Mouse (Mus musculus) lung, postnatal 25 days (tissue): ENCODE results near the gene Gipc1.

Experiments used
- DNase-seq: peaks from one replicate; pipeline ENCODE4 v3.0.0; 2022; ENCODE audit warnings: low spot score

Gipc1 gene

DNA sequence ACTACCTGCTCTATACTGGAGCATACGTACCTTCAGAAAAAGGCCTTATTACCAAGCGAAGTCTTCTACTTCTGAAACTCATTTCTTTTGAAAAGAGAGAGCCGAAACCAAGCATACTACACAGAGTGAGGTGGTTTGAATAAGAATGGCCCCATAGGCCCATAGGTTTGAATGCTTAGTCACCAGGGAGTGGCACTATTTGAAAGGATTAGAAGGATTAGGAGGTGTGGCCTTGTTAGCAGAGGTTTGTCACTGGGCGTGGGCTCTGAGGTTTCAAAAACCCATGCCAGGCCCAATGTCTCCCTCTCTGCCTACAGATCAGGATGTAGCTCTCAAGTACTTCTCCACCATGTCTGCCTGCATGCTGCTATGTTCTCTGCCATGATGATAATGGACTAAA lies 4.4 kb upstream of the Gipc1 start:
- no peak for DNase-seq

DNA sequence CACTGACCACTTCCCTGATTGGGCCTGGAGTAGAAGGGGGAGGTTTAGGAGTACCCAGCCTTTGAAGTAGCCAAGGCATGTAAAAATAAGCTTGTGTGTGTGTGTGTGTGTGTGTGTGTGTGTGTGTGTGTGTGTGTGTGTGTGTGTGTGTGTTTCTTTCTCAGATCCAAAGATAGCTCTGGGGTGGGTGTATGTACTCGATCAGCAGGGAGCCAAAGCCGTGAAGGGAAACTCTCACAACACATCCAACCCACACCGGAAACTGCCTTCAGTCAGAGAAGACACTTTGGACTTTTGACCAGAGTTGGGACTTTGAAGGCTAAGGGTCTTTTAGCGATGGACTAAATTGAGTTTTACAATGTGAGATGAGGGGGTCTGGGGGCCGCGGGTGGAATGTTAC lies 2.8 kb upstream of the Gipc1 start:
- DNase-seq: no peak

DNA sequence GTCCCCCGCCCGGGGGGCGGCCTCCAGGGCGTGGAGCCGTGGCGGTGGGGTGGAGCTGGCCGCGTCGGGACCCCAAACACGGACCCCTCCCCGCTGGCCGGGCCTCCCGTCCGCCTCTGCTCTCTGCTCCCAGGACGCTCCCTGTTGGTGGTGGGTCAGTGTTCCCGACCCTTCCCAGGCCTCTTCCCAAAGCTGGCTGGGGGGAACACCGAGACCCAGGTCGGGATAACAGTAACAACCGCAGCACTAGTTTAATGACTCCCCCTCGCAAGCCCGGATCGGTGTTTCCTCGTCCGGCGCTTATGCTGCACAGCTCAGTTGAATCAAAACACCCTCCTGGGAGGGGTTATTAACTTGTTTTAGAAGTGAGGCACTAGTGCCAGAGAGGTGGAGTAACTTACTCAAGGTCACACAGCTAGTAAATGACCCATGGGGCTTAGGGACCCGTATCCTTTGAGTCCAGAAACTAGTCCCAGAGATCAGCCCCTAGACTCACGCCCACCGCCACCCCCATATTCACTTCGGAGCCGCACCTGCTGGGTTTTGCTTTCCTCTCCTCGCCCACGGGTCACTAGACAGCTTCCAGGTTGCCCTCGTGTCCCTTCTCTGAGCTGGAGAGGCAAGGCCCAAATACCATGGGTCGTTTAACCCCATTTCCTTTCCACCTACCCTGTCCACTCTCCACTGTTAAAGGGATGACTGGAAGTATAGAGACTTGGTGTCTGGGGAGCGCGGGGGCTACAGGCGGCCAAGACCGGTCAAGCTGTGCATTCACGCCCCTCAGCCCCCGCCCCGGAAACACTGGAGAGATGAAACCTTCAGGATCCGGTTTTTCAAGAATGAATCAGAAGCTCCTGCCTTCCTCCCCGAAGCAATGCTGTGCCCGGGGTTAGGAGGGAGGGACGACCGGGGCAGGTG lies 526 bp downstream of the Gipc1 start:
- DNase-seq: no peak

DNA sequence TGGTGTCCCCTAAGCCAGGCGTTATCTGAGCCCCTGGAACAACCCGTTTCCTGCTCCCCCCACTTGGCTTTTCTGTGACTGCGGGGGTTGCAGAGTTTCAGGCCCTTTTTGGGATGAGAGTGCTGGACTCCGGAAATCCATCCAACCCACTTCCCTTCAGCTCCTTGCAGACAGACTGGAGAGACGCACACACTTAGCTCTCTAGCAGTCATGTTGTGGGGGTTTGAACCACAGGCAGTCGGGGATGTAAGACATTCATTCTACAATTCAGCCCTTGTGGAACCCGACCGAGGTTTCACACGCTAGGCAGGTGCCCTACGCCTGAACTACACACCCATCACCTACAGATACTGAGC lies 1.2 kb downstream of the Gipc1 start:
- no peak for DNase-seq

DNA sequence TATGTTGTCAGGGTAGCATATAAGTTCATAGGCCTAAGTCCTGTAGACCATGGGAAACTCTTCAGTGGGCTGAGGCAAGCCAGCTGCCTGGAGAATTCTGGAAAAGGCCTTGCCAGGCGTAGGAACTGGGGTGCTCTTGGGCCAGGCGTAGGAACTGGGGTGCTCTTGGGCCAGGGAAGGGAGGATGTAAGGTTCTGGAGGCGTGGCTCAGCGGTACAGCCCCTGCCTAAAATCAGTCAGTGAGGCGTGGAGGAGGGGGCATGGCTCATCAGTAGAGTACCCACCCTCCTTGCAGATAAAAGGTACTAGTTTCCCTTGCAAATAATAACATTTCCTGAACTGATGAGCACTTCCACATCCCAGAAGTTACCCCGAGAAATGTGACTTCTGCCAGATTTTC lies 2.2 kb downstream of the Gipc1 start:
- no peak for DNase-seq

DNA sequence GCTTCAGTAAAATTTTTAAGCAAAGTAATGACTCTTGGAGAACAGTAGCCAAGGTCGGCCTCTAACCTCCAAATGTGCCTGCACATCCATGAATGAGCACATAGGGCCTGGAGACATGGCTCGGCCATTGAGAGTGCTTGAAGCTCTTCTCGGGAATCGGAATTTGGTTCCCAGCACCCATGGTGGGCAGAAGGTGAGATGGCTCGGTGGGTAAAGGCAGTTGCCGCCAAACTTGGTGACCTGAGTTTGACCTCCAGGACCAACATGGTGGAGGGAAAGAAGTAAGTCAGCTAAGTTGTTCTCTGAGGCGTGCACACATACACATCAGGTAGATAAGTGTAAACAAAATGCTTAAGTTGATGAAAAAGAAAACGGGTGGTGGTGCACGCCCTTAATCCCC lies 3.6 kb downstream of the Gipc1 start:
- no peak for DNase-seq

DNA sequence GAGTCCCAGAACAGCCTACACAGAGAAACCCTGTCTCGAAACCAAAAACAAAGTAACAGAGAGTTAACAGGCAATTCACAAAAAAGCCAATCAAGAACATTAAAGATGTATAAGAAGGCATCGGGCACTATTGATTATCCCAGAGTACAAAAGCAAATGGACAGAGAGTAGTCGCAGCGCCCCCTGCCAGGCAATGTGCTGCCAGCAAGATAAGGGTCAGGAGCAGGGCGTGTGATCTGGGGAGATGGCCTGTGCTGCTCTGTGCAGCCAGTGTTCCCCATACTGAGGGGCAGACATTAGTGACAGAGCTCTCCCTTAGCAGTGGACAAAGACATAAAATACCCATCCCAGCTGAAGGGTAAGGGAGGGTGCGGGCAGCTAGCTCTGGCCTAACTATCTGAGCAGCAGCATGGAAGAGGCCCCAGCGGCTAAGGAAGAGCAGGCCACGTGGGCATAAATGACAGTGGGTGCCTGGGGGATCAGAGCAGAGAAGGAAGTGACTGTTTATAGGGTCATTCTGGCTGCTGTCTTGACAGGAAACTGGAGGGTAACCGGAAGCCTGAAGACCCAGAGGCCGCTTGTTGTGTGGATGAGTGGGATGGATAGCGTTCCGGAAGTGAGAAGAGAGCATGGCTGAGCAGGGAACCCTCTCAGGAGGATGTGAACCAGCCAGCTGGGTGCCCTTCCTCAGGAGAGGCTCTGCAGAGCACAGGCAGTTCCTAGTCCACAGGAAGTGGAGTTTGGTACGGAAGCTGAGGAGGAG lies 4.2 kb downstream of the Gipc1 start:
- peak; percentile 75 for DNase-seq

DNA sequence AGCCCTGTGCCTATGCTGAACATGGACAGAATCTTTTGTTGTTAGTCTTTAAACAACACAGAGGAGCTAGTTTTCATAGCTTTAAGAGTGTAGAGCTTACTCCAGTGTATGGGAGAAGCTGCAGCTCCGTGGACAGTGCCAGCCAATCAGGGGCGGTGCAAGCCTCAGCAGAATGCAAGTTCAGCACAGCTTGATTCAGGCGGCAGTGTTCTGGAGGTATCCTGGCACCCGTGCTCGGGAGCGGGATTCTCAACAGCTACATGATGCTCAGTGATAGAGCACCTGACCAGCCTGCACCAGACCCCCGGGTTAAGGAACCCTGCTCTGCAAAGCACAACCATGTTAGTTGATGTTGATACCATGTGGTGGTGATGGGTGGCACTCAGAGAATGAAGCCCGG lies 8.1 kb downstream of the Gipc1 start:
- no peak for DNase-seq

DNA sequence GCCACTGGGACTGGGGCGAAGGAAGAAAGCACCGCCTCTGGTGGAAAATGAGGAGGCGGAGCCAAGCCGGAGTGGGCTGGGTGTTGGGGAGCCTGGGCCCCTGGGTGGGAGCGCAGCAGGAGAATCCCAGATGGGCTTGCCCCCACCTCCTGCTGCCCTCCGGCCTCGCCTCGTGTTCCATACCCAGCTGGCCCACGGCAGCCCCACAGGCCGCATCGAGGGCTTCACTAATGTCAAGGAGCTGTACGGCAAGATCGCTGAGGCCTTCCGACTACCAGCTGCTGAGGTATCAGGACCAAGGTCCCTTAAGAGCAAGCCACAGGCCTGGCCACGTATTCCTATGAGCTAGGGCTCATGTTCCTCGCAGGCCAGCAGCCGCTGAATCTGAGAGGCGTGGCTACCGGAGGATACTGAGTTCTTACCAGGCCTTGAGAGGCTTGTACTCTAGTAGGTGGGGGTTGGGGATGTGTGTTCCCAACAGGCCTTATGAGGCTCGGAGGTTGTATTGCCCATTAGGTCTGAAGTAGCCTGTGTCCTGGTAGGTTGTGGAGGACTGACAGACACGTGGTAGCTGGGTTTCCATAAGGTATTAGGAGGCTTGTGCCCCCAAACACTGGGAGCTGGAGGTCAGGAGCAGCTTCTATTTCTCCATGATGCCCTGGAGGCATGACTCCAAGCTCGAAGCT lies 8.7 kb downstream of the Gipc1 start:
- DNase-seq: no peak

DNA sequence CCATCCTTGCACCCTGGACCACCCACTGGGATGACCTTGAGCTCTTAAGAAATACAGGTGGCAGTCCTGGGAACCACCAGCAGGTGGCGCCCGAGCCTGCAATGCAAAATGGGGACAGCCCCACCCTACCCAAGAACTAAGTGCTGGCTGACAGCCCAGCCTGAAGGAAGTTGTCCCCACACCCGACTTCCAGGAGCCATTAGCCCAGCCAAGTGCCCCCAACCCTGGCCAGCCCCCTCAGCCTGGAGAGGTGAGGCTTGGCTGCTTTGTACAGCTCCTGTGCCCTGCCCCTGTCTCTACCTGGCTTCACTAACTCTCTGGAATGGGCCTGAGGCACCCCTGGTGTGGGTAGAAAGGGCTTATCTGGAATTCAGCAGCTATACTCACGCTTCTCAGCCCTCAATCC lies 9.9 kb downstream of the Gipc1 start:
- peak; percentile 92 for DNase-seq

DNA sequence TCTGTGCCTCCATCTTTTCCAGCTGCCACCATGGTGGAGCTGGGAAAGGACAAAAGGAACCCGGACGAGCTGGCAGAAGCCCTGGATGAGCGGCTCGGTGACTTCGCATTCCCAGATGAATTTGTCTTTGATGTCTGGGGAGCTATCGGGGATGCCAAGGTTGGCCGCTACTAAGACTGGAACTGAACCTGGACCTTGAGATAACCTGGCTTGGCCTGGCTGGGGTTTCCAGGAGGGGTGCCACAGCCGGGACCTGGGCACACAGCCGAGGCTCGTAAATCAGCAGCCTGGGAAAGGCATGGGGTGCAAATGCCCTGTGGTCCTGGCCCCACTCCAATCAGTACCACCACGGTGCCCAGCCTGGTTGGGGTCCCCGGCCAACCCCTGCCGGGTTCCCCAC lies 11.6 kb downstream of the Gipc1 start:
- no peak for DNase-seq

DNA sequence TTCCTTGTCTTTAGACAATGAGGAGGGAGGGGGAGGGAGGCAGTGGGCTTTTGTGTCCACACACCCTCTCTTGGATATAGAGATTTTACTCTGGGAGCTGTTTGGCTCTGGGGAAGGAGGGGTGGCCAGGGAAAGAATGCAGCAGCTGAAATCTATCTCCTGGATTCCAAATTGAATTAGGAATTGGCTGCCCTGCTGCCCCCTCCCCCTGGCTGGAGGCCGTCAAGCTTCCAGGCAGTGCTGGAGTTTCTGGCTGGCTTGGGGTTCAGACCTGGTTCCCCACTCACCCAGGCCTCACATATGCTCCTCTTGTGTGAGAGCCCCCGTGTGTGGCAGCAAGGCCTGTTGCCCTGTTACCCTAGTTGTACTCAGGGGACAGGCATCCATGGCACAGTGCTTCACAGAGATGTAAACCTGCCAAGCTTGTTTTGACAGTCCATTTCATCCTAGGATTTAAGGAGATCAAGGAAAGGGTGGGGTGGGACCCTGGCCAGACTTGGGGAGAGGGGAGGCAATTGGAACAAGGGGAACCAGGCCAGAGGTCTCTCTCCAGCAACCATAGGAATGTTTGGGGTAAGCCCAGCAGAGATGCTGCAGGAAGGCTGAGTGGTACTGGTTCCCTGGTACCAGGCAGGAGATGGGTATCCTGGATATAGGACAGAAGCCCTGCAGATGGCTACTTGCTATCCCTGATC lies 12.6 kb downstream of the Gipc1 start:
- no peak for DNase-seq

DNA sequence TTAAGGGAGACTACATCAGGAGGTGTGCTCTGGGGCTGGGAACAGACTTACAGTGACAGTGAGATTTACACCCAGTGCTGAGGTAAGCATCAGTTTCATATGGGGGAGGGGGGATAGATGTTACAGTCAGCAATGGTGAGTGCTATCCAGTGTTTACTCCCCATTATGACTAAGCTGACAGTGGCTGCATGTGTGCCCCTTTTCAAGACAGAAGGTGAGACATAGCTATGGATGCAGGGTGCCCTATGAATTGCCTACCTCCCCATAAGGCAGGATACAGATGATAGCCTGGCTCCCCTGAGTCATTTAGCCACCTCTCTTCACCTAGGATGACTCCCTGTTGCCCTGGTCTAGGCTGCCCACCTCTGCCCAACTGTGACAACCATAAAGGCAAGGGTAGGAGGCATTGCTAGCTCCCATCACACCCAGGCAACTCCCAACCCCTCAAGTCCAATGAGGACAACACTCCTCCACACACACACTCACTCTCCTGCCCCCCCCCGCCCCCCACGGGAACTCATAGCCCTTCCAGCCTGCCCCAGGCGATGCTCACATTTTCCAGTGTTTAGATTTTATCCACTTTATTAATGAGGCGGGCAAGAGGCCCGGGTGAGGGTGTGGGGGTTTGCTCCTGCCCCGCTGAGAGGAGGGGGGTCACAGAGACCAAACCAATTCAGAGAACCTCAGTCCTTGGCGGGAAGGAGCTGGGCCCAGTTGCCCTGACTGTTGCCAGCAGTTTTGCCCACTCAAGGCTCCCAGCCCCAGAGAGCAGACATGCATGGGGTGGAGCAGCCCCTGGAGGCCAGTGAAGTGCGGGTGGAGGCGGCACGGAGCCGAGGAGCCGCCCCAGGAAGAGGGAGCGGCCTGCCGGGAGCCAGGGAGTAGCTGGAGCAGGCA lies 13.7 kb downstream of the Gipc1 start, which contains the start of gene Ptger1:
Ptger1 (plus strand) TSS at position 710 of the 897 bp plus-strand sequence.
- peak; percentile 77 for DNase-seq

DNA sequence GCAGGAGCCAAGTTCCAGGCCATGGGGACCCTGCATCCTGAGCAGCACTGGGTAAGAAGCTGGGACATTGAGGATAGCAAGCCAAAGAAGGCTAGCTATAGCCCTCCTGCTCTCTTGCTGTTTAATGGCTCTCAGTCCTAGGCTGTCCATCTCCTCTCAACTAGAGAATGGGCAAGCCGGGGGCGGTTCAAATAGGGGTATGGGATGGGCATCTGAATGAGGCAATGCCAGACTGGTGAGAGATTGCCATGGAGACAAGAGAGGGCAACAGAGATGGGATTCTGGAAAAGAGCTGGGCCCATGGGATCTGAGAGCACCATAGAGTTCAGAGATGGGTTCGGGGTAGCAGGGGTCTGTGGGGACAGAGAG lies 14.4 kb downstream of the Gipc1 start:
- no peak for DNase-seq

DNA sequence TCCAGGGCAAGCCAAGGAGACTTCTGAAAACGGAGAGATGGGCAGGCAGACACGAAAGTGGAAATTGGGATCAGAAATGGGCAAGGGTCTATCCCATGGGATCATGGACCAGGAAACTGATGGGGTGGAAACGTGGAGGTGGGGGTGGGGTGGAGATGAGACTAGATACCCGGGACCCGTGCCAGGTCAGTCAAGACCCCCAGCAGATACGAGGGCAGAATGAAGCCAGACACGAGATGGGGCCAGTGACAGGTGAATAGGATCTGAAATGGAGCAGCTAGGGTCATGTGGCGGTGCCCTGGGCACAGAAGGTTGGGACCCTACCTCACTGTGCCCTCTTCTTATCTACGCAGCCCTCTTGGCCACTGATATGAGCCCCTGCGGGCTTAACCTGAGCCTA lies 15.0 kb downstream of the Gipc1 start:
- DNase-seq: no peak

DNA sequence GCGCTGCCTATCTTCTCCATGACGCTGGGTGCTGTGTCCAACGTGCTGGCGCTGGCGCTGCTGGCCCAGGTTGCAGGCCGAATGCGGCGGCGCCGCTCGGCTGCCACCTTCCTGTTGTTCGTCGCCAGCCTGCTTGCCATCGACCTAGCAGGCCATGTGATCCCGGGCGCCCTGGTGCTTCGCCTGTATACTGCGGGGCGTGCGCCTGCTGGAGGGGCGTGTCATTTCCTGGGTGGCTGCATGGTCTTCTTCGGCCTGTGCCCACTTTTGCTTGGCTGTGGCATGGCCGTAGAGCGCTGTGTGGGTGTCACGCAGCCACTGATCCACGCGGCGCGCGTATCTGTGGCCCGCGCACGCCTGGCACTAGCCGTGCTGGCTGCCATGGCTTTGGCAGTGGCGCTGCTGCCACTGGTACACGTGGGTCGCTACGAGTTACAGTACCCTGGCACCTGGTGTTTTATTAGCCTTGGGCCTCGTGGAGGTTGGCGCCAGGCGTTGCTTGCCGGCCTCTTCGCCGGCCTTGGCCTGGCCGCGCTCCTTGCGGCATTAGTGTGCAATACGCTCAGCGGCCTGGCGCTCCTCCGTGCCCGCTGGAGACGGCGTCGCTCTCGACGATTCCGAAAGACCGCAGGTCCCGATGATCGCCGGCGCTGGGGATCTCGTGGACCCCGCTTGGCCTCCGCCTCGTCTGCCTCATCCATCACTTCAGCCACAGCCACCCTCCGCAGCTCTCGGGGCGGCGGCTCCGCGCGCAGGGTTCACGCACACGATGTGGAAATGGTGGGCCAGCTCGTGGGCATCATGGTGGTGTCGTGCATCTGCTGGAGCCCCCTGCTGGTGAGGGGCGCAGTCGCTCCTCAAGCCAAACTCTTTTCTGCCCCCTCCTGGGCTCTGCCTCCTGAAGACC lies 15.8 kb downstream of the Gipc1 start:
- no peak for DNase-seq

DNA sequence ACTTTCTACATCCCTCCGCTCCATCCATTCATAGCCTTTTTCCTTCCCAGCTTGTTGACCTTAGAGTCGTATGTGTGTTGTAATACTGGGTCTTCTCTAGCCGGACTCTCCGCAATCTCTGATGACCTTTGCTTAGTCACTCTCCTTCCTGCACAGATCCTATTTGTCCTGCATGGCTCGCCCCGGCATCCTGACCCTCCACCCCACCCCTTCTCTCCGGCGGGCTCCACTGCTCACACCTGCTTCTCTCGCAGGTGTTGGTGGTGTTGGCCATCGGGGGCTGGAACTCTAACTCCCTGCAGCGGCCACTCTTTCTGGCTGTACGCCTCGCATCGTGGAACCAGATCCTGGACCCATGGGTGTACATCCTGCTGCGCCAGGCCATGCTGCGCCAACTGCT lies 16.5 kb downstream of the Gipc1 start:
- DNase-seq: no peak

DNA sequence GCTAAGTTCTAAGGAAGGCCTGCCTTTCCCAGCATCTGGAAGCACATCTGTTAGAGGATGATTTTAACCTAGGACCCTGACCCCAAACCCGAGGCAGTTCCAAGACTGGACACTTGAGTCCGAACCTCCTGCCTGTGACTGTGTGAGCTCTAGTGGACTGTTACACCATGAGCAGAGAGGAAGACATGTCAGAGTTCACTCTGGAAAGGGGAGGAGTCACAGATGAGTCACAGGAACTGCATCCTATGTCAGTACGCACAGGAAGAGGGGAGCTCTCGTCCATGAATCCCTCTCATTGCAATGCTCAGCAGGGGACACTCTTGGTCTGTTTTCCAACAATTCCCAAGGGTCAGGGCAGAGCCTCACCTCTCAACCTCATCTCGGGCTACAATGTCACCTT lies 20.5 kb downstream of the Gipc1 start:
- no peak for DNase-seq

DNA sequence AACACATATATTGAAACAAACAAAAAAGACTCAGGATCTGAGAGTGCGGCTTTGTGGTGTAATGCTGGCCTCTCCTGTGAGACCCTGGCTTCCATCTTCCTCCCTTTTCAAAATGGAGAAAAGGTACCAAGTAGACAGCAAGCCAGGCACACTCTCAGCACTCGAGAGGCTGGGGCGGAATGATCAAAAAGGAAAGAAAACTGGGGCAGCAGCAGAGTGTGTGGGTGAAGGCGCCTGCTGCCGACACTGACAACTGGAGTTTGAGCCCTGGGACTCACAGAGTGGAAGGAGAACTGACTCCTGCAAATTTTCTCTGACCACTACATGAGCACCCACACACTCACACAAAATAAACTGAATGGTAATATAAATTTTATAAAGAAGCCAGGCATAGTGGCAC lies 22.0 kb downstream of the Gipc1 start:
- DNase-seq: no peak

DNA sequence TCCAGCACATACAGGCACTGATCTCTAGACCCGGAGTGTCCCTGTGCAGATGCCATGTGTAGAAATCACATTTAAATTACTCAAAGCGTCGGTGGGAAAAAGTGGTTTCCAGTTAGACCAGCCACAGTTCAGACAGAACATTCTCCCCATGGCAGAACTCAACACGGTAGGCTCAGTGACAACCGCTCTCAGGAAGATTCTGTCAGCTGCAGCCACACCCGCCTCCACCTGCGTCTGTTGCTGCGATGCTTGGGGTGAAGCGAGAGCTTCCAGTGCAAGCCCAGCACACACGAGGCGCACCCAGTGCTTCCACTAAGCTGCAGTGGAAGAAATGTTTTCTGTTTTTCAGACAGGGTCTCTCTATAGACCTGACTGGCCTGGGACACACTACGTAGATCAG lies 27.4 kb downstream of the Gipc1 start:
- no peak for DNase-seq
